Mouse (Mus musculus): ENCODE data around the gene Spindoc.

Gene Spindoc

GRCm38 (mm10) chr19:7335656-7336055 is 47.1 kb downstream of the Spindoc start:
- no peak for DNase-seq (ENCODE audit: low spot score)

GRCm38 (mm10) chr19:7334049-7334448 is 48.7 kb downstream of the Spindoc start:
- no peak for DNase-seq (ENCODE audit: low spot score)

- DNase-seq (ENCODE audit: low spot score), result no peak
Measured at GRCm38 (mm10) chr19:7321391-7321790, 61.4 kb downstream of the Spindoc start.

- peak; percentile 48 for DNase-seq (ENCODE audit: low spot score)
Measured at GRCm38 (mm10) chr19:7320181-7320580, 62.6 kb downstream of the Spindoc start.

- DNase-seq (ENCODE audit: low spot score), result no peak
Measured at GRCm38 (mm10) chr19:7317716-7318115, 65.1 kb downstream of the Spindoc start.

GRCm38 (mm10) chr19:7316822-7317221 is 66.0 kb downstream of the Spindoc start:
- DNase-seq (ENCODE audit: low spot score), result no peak

GRCm38 (mm10) chr19:7315587-7315984 is 67.2 kb downstream of the Spindoc start:
- DNase-seq (ENCODE audit: low spot score), result no peak

GRCm38 (mm10) chr19:7314976-7315586 is 67.7 kb downstream of the Spindoc start:
- peak; percentile 33 for DNase-seq (ENCODE audit: low spot score)

GRCm38 (mm10) chr19:7313660-7314059 is 69.1 kb downstream of the Spindoc start:
- DNase-seq (ENCODE audit: low spot score), result no peak

- peak; percentile 57 for DNase-seq (ENCODE audit: low spot score)
Measured at GRCm38 (mm10) chr19:7311306-7311705, 71.5 kb downstream of the Spindoc start.

GRCm38 (mm10) chr19:7310704-7311103 is 72.1 kb downstream of the Spindoc start:
- DNase-seq (ENCODE audit: low spot score), result peak; percentile 45

GRCm38 (mm10) chr19:7309738-7310330 is 73.0 kb downstream of the Spindoc start:
- DNase-seq (ENCODE audit: low spot score), result peak; percentile 40

- DNase-seq (ENCODE audit: low spot score), result no peak
Measured at GRCm38 (mm10) chr19:7307995-7308770, 74.6 kb downstream of the Spindoc start.

GRCm38 (mm10) chr19:7306968-7307367 is 75.8 kb downstream of the Spindoc start:
- DNase-seq (ENCODE audit: low spot score), result peak; percentile 83

GRCm38 (mm10) chr19:7305380-7306310 is 77.1 kb downstream of the Spindoc start:
- DNase-seq (ENCODE audit: low spot score), result no peak

- peak; percentile 81 for DNase-seq (ENCODE audit: low spot score)
Measured at GRCm38 (mm10) chr19:7304801-7305200, 78.0 kb downstream of the Spindoc start.

Data from adipocyte (in vitro differentiated cells).